Mouse (Mus musculus) liver, embryonic 11.5 days (tissue): ENCODE results near the gene Srpk2. TPM values are rescaled to one million over a fixed set of nuclear protein-coding genes. Genes with fewer than 3 reads are reported as not detected.
A peak's percentile ranks its signal among the peaks of the same experiment; 100 is the strongest.
"Not testable (repeated sequence)": the region's sequence is repeated elsewhere in the genome, so short reads cannot be mapped to it uniquely, and the experiment has no call there.

ENCODE experiments used
- ATAC-seq: fragments of 200-750 bp; cut with Nextera tagmentation; replicated peaks from 2 replicates; pipeline ENCODE4 v1.8.0; 2017; ENCODE audit warnings: moderate number of reproducible peaks, mild to moderate bottlenecking, moderate TSS enrichment, moderate library complexity; ENCODE audit not compliant: low FRiP score
- DNase-seq: peaks from one replicate; pipeline ENCODE4 v3.0.0-alpha.2; 2017; ENCODE audit warnings: low spot score
- H3K27ac ChIP-seq: fragments of 300-500 bp; sonication (generic); 2 replicates; pipeline ENCODE4 v1.5.1; 2014; ENCODE audit warnings: mild to moderate bottlenecking, low read depth, low read length, control low read depth
- H3K27me3 ChIP-seq: fragments of 300-500 bp; sonication (generic); replicated peaks from 2 replicates; pipeline ENCODE4 v1.6.1; 2014; ENCODE audit warnings: low read length, mixed read lengths; ENCODE audit not compliant: control insufficient read depth, insufficient read depth
- H3K36me3 ChIP-seq: fragments of 300-500 bp; sonication (generic); 2 replicates; pipeline ENCODE4 v1.6.1; 2014; ENCODE audit warnings: mild to moderate bottlenecking, low read length, moderate library complexity, mixed read lengths; ENCODE audit not compliant: control insufficient read depth, insufficient read depth
- H3K4me1 ChIP-seq: fragments of 300-500 bp; sonication (generic); replicated peaks from 2 replicates; pipeline ENCODE4 v1.6.1; 2014; ENCODE audit warnings: low read length, mixed read lengths; ENCODE audit not compliant: control insufficient read depth, insufficient read depth
- H3K4me2 ChIP-seq: fragments of 300-500 bp; sonication (generic); 2 replicates; pipeline ENCODE4 v1.6.1; 2014; ENCODE audit warnings: mild to moderate bottlenecking, control low read depth, moderate library complexity
- H3K4me3 ChIP-seq: fragments of 300-500 bp; sonication (generic); 2 replicates; pipeline ENCODE4 v1.5.1; 2014; ENCODE audit warnings: low read depth, low read length, control low read depth
- H3K9ac ChIP-seq: fragments of 300-500 bp; sonication (generic); 2 replicates; pipeline ENCODE4 v1.6.1; 2014; ENCODE audit warnings: low read depth, low read length, control low read depth
- H3K9me3 ChIP-seq: fragments of 300-500 bp; sonication (generic); 2 replicates; pipeline ENCODE4 v1.6.1; 2016; ENCODE audit warnings: low read length, inconsistent platforms, mixed read lengths; ENCODE audit not compliant: control insufficient read depth
- WGBS: fragments of 180-500 bp; shearing (Covaris S2); extraction: QIAGEN DNeasy Blood & Tissue Kit; methylation state at CpG from one replicate; pipeline ENCODE4 v1.1.7; 2014; 5-methylcytosine and 5-hydroxymethylcytosine counted together
- polyA plus RNA-seq: library from polyadenylated mRNA; unstranded; fragments of >200 nt; fragmentation: Nextera tagmentation; extraction: Ambion mirVana; gene quantifications from 2 replicates; pipeline ENCODE4 v1.2.1, GENCODE M21; 2014

Srpk2 gene
- polyA plus RNA-seq = 20.7 and 20.8 TPM in 2 replicates

GRCm38 (mm10) chr5:23684517-23684916, at the start of gene Srpk2:
Gene Srpk2, minus strand, starts transcription at chr5:23684617.
- Histone ChIP-seq H3K4me2 (no peak within 1 kb of the TSS), H3K27ac (no peak within 1 kb of the TSS), H3K36me3 (no peaks in the 10 kb centered on the region), H3K9ac (no peak within 1 kb of the TSS), H3K4me3 (no peak within 1 kb of the TSS), H3K4me1 (no peaks in the 10 kb centered on the region), H3K9me3 (no peaks in the 10 kb centered on the region), H3K27me3 (no peaks in the 10 kb centered on the region)
- WGBS = 50% methylated on average over 1 of the region's 1 CpGs
- ATAC-seq (no peak), DNase-seq (no peak)

GRCm38 (mm10) chr5:23721956-23722355, 37.5 kb upstream of the Srpk2 start:
- Histone ChIP-seq H3K27me3 (no peaks in the 10 kb centered on the region), H3K4me1 (peaks cover 6% of the 10 kb centered on the region), H3K9ac (no peak overlapping the region), H3K4me2 (no peak overlapping the region), H3K9me3 (no peaks in the 10 kb centered on the region), H3K27ac (no peak overlapping the region), H3K36me3 (no peaks in the 10 kb centered on the region), H3K4me3 (no peak overlapping the region)
- ATAC-seq = no peak
- 88% methylated on average over 2 of the region's 2 CpGs for WGBS
- no peak for DNase-seq

- Histone ChIP-seq H3K36me3 (no peaks in the 10 kb centered on the region), H3K9ac (no peak overlapping the region), H3K27ac (no peak overlapping the region), H3K4me2 (no peak overlapping the region), H3K27me3 (no peaks in the 10 kb centered on the region), H3K4me3 (no peak overlapping the region), H3K9me3 (no peaks in the 10 kb centered on the region), H3K4me1 (peaks cover 6% of the 10 kb centered on the region)
- DNase-seq (peak; percentile 23), ATAC-seq (no peak)
- WGBS = 73% methylated on average over 4 of the region's 4 CpGs
These were observed 34.5 kb upstream of the Srpk2 start for GRCm38 (mm10) chr5:23718881-23719328.

GRCm38 (mm10) chr5:23718182-23718534, 33.7 kb upstream of the Srpk2 start:
- H3K27me3 ChIP-seq = no peaks in the 10 kb centered on the region
- no peaks in the 10 kb centered on the region for H3K9me3 ChIP-seq
- H3K4me1 ChIP-seq = peaks cover 6% of the 10 kb centered on the region
- H3K9ac ChIP-seq = no peak overlapping the region
- ATAC-seq (no peak), DNase-seq (no peak)
- WGBS = 48% methylated on average over 1 of the region's 1 CpGs
- H3K4me2 ChIP-seq = no peak overlapping the region
- no peaks in the 10 kb centered on the region for H3K36me3 ChIP-seq
- no peak overlapping the region for H3K4me3 ChIP-seq
- H3K27ac ChIP-seq = no peak overlapping the region

- no peaks in the 10 kb centered on the region for H3K9me3 ChIP-seq
- H3K4me1 ChIP-seq = peaks cover 6% of the 10 kb centered on the region
- DNase-seq (no peak), ATAC-seq (no peak)
- no peak overlapping the region for H3K9ac ChIP-seq
- no peak overlapping the region for H3K4me3 ChIP-seq
- 42% methylated on average over 3 of the region's 3 CpGs for WGBS
- H3K4me2 ChIP-seq = no peak overlapping the region
- no peaks in the 10 kb centered on the region for H3K27me3 ChIP-seq
- no peak overlapping the region for H3K27ac ChIP-seq
- H3K36me3 ChIP-seq = no peaks in the 10 kb centered on the region
These were observed 33.2 kb upstream of the Srpk2 start for GRCm38 (mm10) chr5:23717469-23718181.

GRCm38 (mm10) chr5:23713401-23714335, 29.3 kb upstream of the Srpk2 start:
- Histone ChIP-seq H3K4me3 (no peak overlapping the region), H3K9ac (no peak overlapping the region), H3K27ac (no peak overlapping the region), H3K36me3 (peaks cover 26% of the 10 kb centered on the region), H3K4me2 (peak overlapping the region; percentile 68; the same call in 1 of the 2 replicates), H3K9me3 (peaks cover 26% of the 10 kb centered on the region), H3K27me3 (no peaks in the 10 kb centered on the region), H3K4me1 (peaks cover 6% of the 10 kb centered on the region)
- DNase-seq (no peak), ATAC-seq (no peak)
- 86% methylated on average over 8 of the region's 8 CpGs for WGBS

- 5% methylated on average over 59 of the region's 60 CpGs for WGBS
- Histone ChIP-seq H3K27ac (peak overlapping the region; percentile 73; the same call in 1 of the 2 replicates), H3K9ac (peak overlapping the region; percentile 82), H3K4me3 (peak overlapping the region; percentile 77), H3K4me1 (no peaks in the 10 kb centered on the region), H3K4me2 (peak overlapping the region; percentile 68), H3K9me3 (peaks cover 36% of the 10 kb centered on the region), H3K27me3 (no peaks in the 10 kb centered on the region), H3K36me3 (peaks cover 37% of the 10 kb centered on the region)
- ATAC-seq (peak; percentile 99), DNase-seq (peak; percentile 76)
These were observed 27.9 kb upstream of the Srpk2 start for GRCm38 (mm10) chr5:23712130-23713001.

GRCm38 (mm10) chr5:23711671-23712129, 27.3 kb upstream of the Srpk2 start:
- H3K27ac ChIP-seq = peak overlapping the region; percentile 73; the same call in 1 of the 2 replicates
- DNase-seq = not testable (repeated sequence)

More at GRCm38 (mm10) chr5:23711671-23712129, 27.3 kb upstream of the Srpk2 start:
- peak overlapping the region; percentile 68 for H3K4me2 ChIP-seq
- peaks cover 42% of the 10 kb centered on the region for H3K9me3 ChIP-seq
- H3K36me3 ChIP-seq = peaks cover 43% of the 10 kb centered on the region
- 62% methylated on average over 6 of the region's 6 CpGs for WGBS
- not testable (repeated sequence) for H3K27me3 ChIP-seq, ATAC-seq, H3K4me1 ChIP-seq
- H3K9ac ChIP-seq = peak overlapping the region; percentile 82
- peak overlapping the region; percentile 77 for H3K4me3 ChIP-seq
